Mouse (Mus musculus): ENCODE results near the gene Kdelr3. TPM values are rescaled to one million over a fixed set of nuclear protein-coding genes. Genes with fewer than 3 reads are reported as not detected.
A peak's percentile ranks its signal among the peaks of the same experiment; 100 is the strongest.

The Kdelr3 gene
- total RNA-seq, 2 experiments from 2014 or later, result 0.32 TPM; not detected in 1

DNA sequence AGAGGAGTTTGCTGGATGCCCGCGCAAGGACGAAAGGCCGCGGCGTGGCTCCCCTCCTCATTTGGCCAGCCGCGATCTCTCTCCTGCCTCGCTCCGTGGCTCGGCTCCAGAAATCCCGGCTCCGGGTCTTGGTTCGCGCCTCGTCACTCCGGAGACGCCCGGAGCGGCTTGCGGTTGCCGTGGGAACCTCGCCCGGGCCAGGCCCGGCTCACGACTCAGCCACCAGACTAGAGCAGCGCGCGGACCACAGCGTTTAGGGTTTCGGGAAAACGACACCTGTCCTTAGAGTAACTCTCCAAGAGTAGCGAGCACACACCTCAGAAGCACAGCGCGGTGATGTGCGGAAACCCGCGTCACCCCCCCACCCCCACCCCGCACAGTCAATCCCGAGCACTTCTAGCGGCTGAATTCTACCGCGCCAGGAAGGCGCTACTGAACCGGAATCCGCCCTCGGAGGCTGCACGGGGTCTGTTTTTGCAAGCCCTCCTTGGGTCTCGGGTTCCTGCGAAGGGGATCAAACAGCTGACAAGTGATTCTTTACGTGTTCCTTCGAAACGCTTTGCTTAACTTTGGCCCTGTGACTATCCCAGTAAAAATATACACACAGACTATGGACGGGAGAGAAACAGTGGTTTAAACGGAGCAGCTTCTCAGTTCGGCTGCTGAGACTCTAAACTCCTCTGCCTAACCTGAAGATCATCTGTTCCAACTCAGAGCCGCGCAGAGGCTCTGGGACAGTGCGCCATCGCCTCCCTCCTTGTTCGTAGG is 4.5 kb upstream of the Kdelr3 start:
- peak; percentile 82 to 87 for DNase-seq

DNA sequence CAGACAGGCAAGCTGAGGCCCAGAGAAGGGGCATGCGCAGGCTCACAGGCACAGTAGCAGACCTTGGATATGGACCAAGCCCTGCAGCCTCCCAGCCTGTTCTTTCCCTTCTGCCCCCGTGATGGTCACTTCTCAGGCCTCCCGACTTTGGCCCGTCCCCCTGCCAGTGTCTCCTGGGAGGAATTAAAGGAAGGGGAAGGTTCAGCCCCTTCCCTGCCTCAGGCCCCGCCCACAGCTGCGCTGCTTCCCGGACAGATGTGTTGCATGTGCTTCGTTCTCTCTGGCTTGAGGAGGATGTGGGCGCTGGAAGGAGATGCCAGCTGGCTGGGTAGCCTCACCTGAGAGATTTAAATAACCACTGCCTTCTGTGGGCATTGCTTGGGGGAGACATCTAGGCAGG is 2.3 kb upstream of the Kdelr3 start:
- DNase-seq, result no peak

DNA sequence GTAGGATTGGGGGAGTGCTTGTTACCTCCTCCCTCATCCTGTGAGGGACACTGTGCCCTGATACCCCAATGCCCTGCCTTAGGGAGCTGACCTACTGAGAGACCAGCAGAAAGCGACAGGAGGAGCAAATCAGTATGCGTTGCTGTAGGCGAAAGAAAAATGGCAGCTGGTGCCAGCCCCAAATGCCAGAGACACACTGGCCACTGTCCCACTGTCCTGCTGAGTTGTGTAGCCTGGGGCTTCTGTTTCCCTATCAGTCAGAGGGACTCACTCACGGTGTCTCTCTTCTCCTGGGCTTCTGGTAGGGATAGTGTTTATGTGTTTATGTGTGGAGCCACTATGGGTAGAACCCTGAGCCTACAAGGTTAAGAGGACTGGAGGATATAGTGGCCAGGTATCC is 1.5 kb downstream of the Kdelr3 start:
- no peak for DNase-seq

DNA sequence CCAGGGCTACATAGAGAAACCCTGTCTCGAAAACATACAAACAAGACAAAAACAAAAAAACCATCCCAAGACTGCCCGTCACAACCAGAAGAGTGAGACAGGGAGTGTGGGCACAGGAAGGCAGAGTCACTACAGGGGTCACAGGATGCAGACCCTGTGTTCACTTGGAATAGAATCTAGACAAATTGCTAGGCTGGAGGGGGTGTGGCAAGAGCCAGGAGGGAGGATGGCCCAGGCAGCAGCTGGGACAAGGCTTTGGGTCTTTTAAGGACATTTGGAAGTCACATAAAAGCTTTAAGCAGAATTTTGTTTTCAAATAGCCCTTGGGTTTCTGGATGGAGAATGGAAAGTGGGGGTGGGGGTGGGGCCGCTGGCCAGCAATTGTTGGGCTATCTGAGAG is 2.4 kb downstream of the Kdelr3 start:
- DNase-seq, result no peak

DNA sequence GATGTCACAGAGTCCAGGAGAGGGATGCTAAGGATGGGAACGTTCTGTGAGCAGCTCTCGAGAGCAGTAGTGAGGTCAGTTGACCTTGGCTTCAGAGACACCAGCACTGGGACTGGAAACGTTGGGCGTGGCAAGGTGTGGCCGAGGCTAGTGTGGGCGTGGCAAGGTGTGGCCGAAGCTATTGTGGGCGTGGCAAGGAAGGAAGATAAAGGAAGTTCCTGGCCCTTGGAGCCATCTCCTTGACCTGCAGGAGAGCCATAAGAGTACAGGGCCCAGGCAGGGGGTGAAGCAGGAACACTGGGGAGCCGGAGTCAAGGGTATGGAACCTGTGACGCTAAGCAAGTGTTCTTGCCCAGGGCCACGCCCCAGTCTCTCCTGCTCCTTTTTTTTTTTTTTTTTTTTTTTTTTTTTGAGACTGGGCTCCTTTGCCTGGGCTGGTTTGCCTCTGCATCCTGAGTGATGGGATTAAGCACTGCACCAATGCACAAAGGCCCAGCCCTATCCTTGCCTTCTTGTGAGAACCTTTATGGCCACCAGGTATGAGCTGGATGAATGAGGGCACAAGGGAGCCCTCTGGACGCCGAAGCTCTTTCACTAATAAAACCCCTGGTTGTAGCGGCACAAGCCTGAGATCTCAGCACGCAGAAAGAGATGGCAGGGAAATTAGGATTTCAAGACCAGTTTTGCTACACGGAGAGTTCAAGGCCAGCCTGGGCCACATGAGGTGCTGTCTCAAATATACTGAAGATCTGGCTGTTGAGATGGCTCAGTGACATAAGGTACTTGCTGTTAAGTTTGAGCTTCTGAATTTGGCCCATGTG is 3.4 kb downstream of the Kdelr3 start:
- DNase-seq, result no peak

DNA sequence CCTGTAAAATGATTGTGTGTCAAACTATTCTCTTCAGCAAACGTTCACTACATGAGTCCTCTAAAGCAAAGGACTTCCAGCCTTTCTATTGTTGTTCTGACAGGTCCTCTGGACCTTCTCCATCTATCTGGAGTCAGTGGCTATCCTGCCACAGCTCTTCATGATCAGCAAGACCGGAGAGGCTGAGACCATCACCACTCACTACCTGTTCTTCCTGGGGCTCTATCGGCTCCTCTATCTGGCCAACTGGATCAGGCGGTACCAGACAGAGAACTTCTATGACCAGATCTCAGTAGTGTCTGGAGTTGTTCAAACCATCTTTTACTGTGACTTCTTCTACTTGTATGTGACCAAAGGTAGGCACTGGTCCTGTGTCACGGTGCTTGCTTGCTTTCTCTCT is 9.4 kb downstream of the Kdelr3 start:
- DNase-seq, result no peak

DNA sequence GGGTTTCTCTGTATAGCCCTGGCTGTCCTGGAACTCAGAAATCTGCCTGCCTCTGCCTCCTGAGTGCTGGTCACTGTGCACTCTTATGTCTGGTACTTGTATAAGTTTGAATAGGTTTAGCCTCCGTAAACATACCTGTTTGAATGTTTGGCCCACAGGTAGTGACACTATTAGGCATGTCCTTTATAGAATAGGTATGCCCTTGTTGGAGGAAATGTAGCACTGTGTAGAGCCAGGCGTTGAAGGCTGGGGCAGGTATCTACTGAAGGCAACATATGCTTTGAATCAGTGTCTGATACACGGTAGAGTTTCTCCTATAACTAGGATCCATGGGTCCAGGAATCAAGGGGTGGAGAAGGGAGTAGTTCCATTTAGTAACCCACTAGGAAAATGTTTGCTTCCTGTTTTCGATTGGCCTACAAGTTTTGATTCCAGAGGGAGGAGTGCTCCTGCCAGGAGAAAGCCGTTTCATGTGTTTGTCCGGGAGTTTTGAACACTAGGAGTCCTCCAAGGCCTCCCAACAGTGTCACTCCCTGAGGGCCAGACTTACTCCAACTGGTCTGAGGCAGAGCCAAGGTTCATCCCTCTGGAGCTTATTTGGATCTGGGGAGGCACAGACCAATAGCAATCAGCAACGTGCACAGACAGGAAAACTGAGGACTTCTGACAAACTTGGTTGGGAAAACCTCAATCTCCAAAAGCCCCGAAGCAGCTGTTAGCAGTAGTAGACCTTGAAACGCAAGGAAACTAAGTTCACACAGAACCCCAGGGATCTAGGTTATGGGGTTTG is 10.0 kb downstream of the Kdelr3 start:
- DNase-seq, result no peak

DNA sequence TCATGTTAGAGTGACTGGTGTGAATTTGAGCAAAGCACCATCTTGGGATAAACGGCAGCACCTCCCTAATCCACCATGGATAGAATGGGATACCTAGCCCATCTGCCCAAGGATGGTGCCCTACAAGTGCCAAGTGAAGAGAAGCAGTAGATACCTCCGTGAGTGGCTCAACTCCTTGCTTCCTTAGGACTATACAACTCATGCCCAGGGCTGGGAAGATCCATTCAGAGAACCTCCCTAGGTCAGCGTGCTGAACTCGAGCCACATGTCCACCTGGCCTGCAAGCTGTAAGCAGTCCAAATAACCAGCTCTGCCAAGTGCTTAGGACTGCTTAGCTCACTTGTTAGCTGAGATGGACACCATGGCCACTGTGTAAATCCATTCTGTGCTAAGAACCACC is 11.0 kb downstream of the Kdelr3 start:
- DNase-seq, result no peak

DNA sequence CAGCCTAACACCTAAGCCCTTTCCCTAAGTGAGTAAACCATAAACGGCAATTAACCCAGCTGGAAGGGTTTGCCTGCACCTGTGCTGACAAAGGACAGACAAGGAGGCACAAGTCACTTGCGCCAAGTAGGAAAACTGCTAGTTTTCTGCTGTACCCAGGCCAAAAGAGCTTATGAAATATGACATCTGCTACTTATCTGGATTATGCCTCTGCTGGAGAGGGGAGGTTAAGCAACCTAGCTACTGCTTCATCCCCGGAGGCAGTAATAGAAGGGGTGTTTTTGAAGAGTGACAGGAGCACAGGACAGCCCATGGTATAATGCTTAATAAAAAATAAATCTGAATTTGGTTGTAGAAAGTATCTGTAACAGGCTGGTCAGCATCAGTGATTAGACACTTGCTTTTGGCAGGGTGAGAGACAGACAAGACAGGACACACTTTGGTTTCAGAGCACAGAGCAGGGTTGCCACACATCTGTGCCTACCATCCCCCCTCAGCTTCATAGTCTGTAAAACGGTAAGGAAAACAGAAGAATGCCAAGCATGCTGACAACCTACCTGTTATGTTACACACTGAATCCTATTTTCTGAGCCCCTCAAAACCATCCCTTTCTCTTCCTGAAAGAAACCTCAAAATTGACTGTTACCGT is 11.9 kb downstream of the Kdelr3 start:
- DNase-seq, result no peak

DNA sequence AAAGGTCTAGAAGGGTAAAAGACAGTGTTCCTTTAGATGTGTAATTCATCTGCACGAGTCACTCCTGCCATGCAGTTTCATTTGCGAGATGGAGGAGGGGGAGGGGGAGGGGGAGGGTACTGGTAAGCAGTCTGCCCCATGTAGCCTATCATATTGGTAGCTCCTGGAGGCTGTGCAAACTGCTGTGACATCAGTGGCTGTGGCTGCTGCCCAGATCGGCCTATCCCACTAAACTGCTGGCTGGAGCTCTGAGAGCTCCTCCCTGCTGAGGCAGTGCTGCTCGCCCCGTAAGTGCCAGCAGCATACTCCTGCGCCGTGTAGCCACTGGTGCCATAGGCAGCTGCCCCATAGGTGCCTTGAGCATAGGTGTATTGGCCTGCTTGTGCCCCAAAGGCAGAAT is 13.7 kb downstream of the Kdelr3 start:
- DNase-seq, result no peak

DNA sequence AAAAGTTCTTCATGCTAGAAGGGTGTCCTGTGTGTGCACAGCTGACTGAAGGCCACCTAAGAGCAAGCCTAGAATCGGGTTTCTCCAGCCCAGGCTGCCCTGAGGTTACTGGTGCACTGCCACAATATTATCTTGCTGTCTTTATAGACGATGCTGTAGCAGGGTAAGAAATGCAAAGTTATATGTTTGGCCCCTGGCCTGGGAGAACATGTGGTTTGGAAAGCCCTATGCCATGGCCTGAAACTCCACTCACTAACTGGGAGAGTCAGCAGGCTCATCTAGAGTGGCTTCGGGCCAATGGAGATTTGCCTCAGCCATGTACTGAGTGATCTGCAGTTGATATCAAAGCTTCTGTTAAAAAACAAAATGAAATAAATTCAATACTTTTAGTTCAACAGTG is 17.6 kb downstream of the Kdelr3 start:
- DNase-seq, result no peak

DNA sequence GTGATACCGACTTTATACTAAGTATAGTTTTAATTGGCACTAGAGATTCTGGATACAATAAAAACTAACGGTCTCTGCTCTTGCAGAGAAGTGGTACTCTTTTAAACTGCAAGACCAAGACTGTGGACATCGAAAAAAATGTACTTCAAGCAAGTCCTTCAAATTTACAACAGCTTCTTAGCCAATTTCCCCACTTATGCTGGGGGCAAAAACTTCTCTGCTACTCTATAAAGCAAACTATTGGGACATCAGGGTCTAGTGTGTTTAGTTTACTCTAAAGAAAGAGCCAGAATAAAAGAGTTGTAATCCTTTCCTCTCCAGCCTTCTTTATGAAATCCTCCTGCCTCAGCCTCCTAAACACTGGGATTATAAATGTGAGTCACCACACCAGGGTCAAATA is 27.8 kb downstream of the Kdelr3 start:
- DNase-seq, result no peak

DNA sequence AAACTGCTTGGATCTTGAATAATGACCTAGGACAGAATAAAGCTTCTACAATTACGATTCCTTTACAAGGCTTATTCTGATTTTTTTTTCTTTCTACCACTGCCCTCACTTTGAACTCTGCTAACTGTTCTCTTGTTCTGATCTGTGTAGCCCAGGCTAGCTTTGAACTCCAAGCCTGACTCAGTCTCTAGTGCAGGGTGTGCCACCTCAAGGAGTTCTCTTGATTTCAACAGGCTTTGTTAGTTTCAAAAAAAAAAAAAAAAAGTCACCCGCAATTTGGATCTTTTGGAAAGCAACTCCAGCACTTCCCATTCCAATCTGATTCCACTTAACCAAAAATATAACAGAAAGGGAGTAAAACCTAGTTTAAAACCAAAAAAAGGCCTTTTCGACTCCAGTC is 29.3 kb downstream of the Kdelr3 start:
- no peak for DNase-seq

DNA sequence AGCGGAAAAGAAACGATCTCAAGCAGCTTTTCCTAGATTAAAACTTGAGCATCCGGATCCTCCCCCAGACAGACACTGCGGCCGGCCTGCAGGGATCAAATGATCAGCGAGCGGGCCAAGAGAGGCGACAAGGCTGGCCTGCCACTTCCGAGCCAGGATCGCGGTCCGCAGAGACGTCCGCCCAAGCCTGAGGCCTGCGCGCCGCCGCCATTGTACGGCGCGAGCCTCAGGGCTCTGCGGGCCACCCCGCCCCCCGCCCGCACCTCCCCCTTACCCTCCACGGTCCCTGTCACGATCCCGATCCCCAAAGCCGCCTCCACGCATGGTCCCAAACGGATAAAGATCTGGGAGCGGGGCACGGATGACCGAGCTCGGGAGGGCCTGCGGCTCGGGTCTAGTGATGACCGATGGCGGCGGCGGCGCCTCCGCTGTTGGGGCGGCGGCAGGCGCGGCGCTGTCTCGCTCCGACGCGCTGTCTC is 29.7 kb downstream of the Kdelr3 start:
- no peak for DNase-seq

DNA sequence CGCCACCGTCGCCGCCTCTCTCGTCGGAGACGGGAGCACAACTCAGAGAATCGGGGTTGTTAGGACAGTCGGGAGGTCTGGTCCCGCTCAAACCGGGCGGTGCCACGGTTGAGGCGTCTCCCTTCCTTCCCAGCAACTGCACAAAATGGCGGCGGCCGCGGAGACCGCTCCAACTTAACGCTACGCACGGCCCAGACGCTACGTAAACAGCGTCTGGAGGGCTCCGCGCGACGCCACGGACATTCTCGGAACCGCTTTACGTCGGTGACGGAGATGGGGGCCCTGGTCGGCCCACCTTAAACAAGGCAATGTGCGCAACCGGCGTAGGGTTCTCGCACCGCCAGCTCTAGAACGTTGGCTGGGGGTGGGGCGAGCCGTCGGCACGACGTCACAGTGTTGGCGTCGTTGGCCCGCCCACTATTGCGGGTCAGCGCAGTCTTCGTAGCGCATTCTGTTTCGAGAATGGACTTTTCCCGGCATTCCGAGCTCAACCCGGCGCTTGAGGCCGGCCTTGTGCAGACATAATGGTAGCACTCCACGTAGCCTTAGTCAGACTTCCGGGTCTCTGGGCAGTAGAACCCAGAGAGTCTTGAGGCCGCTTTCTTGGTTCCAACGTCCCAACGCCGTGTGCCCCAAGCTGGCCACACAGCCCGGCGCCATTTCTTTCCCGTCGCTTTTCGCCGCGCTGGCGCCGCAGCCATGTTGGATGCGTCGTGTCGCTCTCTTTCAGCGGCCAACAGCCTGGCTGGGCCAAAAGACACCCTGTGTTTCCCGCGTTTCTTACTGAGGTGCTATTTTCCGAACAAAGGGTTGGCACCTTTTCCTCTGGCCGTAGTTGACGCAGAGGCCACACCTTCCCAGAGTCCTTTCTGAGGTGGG is 30.4 kb downstream of the Kdelr3 start, which contains the start of gene Ddx17:
TSS of gene Ddx17 (minus strand) at position 332 of the 879 bp plus-strand sequence.
- DNase-seq, result peak; percentile 99

DNA sequence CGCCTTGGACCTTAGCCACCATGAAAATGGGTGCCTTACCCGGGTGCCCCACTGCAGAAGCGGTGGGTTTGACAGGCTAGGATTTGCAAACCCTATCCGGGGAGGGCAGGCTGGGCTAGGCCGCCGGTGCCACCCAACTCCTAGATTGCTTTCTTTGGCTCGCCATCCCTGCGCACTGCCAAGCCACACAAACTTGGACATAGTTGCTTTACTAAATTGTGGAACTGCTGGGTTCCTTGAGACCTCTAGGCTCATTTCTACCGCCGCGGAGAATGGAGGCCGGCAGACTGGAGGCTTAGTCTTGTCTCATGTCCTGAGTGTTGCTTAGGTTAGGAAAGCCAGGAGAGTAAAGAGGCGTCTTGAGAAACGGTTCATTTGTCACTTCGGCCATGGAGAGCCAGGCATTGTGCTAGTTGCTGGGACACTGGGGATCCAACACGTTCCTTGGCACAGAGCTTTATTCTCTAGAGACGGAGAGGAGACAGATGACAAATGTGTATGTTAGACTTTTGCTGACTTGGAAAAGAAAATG is 31.1 kb downstream of the Kdelr3 start:
- DNase-seq, result no peak

DNA sequence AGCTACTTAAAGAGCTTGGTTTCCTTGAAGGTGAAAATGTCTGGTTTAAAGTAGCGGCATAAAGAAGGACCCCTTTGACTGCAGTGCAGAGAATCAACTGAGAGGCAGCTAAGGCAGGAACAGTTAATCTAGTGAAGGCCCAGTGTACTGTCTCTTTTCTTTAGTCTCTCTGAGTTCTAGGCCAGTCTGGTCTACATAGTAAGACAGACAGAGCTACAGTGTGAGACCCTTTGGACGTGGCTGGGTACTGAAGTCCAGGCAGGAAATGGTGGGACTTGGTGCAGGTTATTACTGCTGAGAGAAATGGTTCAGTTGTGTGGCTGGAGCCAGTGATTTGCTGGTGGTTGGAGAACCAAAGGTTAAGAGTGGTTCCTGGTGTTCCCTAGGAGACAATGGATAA is 32.0 kb downstream of the Kdelr3 start:
- DNase-seq, result no peak

DNA sequence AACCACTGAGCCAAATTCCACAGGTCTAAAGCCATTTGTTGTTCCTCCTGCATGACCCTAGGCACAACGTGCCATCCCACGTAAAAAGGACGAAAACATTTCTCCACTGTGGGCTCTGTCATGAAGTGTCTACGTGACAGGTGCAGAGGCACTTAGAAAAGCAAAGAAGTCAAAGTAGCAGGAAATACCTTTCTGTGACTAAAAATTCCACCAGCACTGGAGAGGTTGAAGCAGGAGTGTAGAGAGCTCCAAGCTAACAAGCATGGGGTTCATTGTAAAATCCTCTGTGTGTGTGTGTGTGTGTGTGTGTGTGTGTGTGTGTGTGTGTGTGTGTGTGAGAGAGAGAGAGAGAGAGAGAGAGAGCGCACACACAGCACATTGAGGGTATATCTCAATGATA is 36.4 kb downstream of the Kdelr3 start:
- no peak for DNase-seq

DNA sequence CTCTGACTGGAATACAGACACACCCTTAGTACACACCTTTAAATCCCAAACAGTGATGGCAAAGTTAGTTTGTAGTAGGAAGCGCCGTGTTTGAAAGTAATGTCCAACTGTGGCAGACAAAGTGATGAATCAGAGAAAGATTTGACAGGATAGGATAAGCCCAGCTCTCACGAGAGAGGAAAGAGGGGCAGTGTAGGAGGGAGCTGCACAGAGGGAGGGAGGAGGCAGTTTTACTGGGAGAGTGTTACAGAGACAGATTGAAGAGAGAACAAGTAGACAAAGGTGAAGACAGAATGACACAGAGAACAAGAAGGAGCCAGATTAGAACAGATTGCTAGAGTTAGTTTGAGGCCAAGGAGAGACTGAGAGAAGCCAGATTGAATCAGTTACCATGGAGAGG is 43.4 kb downstream of the Kdelr3 start:
- DNase-seq, result no peak

DNA sequence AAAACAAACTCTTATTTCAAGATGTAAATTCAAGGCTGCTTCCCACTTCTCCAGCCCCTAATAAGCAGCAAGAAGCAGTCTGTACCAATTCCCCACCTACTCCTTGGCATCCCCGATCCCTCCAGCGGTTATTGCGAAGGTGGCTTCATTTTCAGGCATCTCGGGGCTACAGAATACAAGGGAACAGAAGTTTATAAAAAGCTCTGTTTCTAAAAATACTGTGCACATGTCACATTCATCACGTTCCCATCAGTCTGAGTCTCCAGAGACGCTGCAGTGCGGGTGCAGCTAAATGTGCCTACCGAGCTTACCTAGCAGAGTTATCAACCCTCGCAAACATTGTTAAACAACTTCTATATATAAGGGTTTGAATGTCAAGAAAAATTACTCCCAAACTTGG is 46.2 kb downstream of the Kdelr3 start:
- DNase-seq, result peak; percentile 10 to 14

Measured in layer of hippocampus, postnatal 36 days (tissue).